Mouse (Mus musculus): ENCODE measurements around the gene Top2a.

DNA sequence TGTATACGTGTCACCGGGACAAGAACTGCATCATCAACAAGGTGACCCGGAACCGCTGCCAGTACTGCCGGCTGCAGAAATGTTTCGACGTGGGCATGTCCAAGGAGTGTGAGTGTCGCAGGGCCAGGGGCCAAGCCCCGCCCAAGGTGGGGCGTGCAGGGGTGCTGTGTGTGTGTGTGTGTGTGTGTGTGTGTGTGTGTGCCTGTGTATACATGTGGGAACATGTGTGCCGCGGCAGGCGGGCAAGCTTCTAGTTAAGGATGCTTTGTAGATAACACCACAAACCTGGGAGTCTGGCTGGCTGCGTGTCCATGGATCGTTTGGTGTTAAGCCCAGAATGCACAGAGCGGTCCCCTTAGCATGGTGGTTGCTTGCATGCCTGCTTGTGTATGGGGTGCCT, 55.9 kb downstream of the Top2a start:
- TF ChIP-seq CTCF (IDR thresholded peaks at IDR 0.05; ENCODE audit: low read depth, low read length) (no peak), POLR2A (IDR thresholded peaks at IDR 0.05; ENCODE audit: insufficient read depth, low read length) (no peak)

All from ES-Bruce4 (cell line).